Mouse (Mus musculus): ENCODE results near the gene Atp13a2. TPM values are rescaled to one million over a fixed set of nuclear protein-coding genes. Genes with fewer than 3 reads are reported as not detected.

Atp13a2 gene
- polyA plus RNA-seq, 1 experiment from 2014 or later = 79.9 TPM

GRCm38 (mm10) chr4:141015356-141015755, 28.7 kb downstream of the Atp13a2 start:
- Histone ChIP-seq H3K4me1 (ENCODE audit: control insufficient read depth, insufficient read depth, low read length) (peaks cover 26% of the 10 kb centered on the region), H3K27ac (ENCODE audit: low read depth, low read length) (no peak overlapping the region), H3K36me3 (ENCODE audit: control insufficient read depth, insufficient read depth, low read length) (peaks cover 53% of the 10 kb centered on the region), H3K9me3 (replicated peaks; ENCODE audit: control insufficient read depth, low read length) (no peaks in the 10 kb centered on the region), H3K9ac (ENCODE audit: low read length) (no peak overlapping the region), H3K4me3 (ENCODE audit: low read depth, low read length) (no peak overlapping the region), H3K4me2 (ENCODE audit: low read length) (no peak overlapping the region), H3K27me3 (replicated peaks; ENCODE audit: control insufficient read depth, insufficient read depth, low read length) (no peaks in the 10 kb centered on the region)
- WGBS = 83% methylated on average over 7 of the region's 7 CpGs
- no peak for DNase-seq (ENCODE audit: low spot score)
- no peak for ATAC-seq

GRCm38 (mm10) chr4:141016311-141016710, 29.6 kb downstream of the Atp13a2 start:
- H3K4me2 ChIP-seq (ENCODE audit: low read length) = no peak overlapping the region
- no peak for ATAC-seq
- H3K4me1 ChIP-seq (ENCODE audit: control insufficient read depth, insufficient read depth, low read length) = peaks cover 35% of the 10 kb centered on the region
- no peaks in the 10 kb centered on the region for H3K9me3 ChIP-seq (replicated peaks; ENCODE audit: control insufficient read depth, low read length)
- DNase-seq (ENCODE audit: low spot score) = no peak
- peaks cover 53% of the 10 kb centered on the region for H3K36me3 ChIP-seq (ENCODE audit: control insufficient read depth, insufficient read depth, low read length)
- H3K27me3 ChIP-seq (replicated peaks; ENCODE audit: control insufficient read depth, insufficient read depth, low read length) = no peaks in the 10 kb centered on the region
- no peak overlapping the region for H3K9ac ChIP-seq (ENCODE audit: low read length)
- peak overlapping the region; percentile 52; the same call in 1 of the 2 replicates for H3K27ac ChIP-seq (ENCODE audit: low read depth, low read length)
- no peak overlapping the region for H3K4me3 ChIP-seq (ENCODE audit: low read depth, low read length)
- WGBS = 89% methylated on average over 9 of the region's 9 CpGs

DNA sequence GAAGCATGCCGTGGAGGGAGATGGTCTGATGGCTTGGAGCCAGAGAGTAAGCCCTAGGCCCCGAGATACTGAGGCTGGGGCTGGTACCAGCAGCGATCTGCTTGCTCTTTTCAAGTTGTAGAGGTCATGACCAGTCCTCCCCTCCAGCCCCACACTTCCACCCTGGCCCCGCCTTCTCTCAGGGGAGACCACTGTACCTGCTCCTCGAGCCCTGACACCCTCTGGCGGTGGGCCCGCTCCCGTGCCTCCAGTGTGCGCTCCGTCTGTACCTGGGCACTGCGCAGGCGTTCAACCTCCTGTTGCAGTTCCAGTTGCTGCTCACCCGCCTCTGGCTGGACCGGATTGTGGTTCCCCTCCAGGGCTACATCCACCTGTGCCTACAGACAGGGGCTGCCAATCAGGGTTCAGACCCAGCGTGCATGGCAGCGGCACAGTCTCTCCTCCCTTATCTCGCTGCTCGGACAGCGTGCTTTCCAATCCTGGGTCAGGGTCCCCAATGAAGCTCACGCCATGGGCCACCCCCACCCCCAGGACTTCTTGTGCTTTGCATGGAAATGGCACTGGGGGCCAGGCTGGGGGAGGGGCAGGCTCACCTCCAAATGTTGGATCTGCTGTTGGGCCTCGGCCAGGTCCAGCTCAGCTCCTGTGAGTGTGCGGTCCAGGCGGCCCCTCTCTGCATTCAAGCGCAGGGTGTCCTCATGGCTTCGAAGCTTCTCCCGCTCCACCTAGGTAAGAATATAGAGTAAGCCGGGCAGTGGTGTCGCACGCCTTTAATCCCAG, 31.2 kb downstream of the Atp13a2 start:
- Histone ChIP-seq H3K9me3 (replicated peaks; ENCODE audit: control insufficient read depth, low read length) (no peaks in the 10 kb centered on the region), H3K4me2 (ENCODE audit: low read length) (no peak overlapping the region), H3K36me3 (ENCODE audit: control insufficient read depth, insufficient read depth, low read length) (peaks cover 53% of the 10 kb centered on the region), H3K4me3 (ENCODE audit: low read depth, low read length) (no peak overlapping the region), H3K4me1 (ENCODE audit: control insufficient read depth, insufficient read depth, low read length) (peaks cover 25% of the 10 kb centered on the region), H3K9ac (ENCODE audit: low read length) (no peak overlapping the region), H3K27ac (ENCODE audit: low read depth, low read length) (peak overlapping the region; percentile 52), H3K27me3 (replicated peaks; ENCODE audit: control insufficient read depth, insufficient read depth, low read length) (no peaks in the 10 kb centered on the region)
- ATAC-seq (no peak), DNase-seq (ENCODE audit: low spot score) (no peak)
- WGBS = 76% methylated on average over 29 of the region's 29 CpGs

DNA sequence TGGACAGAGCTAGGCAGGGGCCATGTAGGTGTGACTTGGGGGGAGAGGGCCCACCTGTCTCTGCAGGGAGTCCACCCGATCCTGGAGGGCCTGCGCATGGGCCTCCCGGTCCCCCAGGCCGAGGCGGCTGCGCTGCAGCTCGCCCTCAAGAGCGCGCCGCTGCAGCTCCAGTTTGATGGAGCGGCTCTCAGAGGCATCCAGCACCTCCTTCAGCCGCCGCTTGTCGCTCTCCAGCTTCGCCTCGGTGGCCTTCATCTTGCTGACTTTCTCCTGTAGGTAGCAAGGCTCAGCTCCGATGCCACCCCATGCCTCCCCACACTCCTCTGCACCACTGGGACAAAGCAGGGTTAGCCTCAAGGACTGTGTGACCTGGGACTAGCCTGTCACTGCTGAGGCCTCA, 33.5 kb downstream of the Atp13a2 start:
- Histone ChIP-seq H3K4me2 (ENCODE audit: low read length) (no peak overlapping the region), H3K9me3 (replicated peaks; ENCODE audit: control insufficient read depth, low read length) (no peaks in the 10 kb centered on the region), H3K9ac (ENCODE audit: low read length) (0 out of 2 replicates have a peak overlapping the region, but pooled peaks have one; percentile 3), H3K27me3 (replicated peaks; ENCODE audit: control insufficient read depth, insufficient read depth, low read length) (no peaks in the 10 kb centered on the region), H3K36me3 (ENCODE audit: control insufficient read depth, insufficient read depth, low read length) (peaks cover 38% of the 10 kb centered on the region), H3K4me3 (ENCODE audit: low read depth, low read length) (no peak overlapping the region), H3K27ac (ENCODE audit: low read depth, low read length) (peak overlapping the region; percentile 96), H3K4me1 (ENCODE audit: control insufficient read depth, insufficient read depth, low read length) (peaks cover 25% of the 10 kb centered on the region)
- 0 out of 2 replicates have a peak, but pooled peaks have one; percentile 1 for ATAC-seq
- WGBS = 74% methylated on average over 17 of the region's 17 CpGs
- DNase-seq (ENCODE audit: low spot score) = no peak

DNA sequence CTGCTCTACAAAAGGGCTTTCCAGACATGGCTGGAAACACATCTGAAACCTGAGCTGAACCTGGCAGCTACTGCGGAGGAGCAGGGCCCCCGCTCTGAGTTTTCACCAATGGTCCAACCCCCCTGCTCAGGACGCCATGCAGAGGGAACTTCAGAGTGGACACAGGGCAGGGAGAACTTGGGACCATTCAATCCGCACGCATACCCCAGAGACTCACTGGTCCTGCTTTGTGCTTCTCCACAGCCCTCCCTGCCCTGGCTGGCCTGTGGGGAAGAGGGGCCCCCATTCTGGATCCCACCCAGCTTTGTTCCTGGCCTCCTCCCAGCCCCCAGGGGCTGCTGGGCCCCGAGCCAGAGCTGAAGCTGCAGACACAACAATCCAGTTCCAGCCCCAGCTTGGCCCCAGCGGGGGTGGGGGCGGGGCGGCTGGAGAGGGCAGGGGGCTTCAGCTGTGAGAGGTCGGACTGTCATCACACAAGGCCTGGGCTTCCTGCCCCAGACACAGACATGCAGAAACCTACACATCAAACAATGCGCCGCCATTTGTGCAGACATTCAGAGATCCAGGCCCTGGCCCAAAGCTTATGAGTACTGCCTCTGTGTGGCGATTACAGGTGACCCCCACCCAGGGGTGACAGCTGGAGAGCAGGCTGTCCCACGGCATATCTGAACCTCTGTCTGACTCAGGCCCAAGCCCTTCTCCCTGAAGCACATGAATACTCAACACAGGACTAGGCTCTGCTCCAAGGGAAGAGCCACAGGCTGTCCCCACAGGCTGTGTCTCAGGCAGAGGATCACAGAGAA, 34.3 kb downstream of the Atp13a2 start:
- Histone ChIP-seq H3K4me2 (ENCODE audit: low read length) (0 out of 2 replicates have a peak overlapping the region, but pooled peaks have one; percentile 8), H3K4me3 (ENCODE audit: low read depth, low read length) (no peak overlapping the region), H3K9me3 (replicated peaks; ENCODE audit: control insufficient read depth, low read length) (no peaks in the 10 kb centered on the region), H3K9ac (ENCODE audit: low read length) (peak overlapping the region; percentile 3; the same call in 1 of the 2 replicates), H3K27me3 (replicated peaks; ENCODE audit: control insufficient read depth, insufficient read depth, low read length) (no peaks in the 10 kb centered on the region), H3K27ac (ENCODE audit: low read depth, low read length) (peak overlapping the region; percentile 96), H3K36me3 (ENCODE audit: control insufficient read depth, insufficient read depth, low read length) (peaks cover 38% of the 10 kb centered on the region), H3K4me1 (ENCODE audit: control insufficient read depth, insufficient read depth, low read length) (peaks cover 25% of the 10 kb centered on the region)
- ATAC-seq (peak; percentile 76), DNase-seq (ENCODE audit: low spot score) (peak; percentile 88)
- 12% methylated on average over 14 of the region's 14 CpGs for WGBS

- Histone ChIP-seq H3K4me1 (ENCODE audit: control insufficient read depth, insufficient read depth, low read length) (peaks cover 25% of the 10 kb centered on the region), H3K27me3 (replicated peaks; ENCODE audit: control insufficient read depth, insufficient read depth, low read length) (no peaks in the 10 kb centered on the region), H3K4me3 (ENCODE audit: low read depth, low read length) (no peak overlapping the region), H3K4me2 (ENCODE audit: low read length) (no peak overlapping the region), H3K36me3 (ENCODE audit: control insufficient read depth, insufficient read depth, low read length) (peaks cover 38% of the 10 kb centered on the region), H3K9ac (ENCODE audit: low read length) (peak overlapping the region; percentile 3; the same call in 1 of the 2 replicates), H3K9me3 (replicated peaks; ENCODE audit: control insufficient read depth, low read length) (no peaks in the 10 kb centered on the region), H3K27ac (ENCODE audit: low read depth, low read length) (peak overlapping the region; percentile 96)
- ATAC-seq (peak; percentile 49), DNase-seq (ENCODE audit: low spot score) (peak; percentile 63)
- 26% methylated on average over 11 of the region's 11 CpGs for WGBS
These were observed 34.9 kb downstream of the Atp13a2 start for GRCm38 (mm10) chr4:141021614-141021929.

- ATAC-seq (no peak), DNase-seq (ENCODE audit: low spot score) (no peak)
- Histone ChIP-seq H3K9me3 (replicated peaks; ENCODE audit: control insufficient read depth, low read length) (no peaks in the 10 kb centered on the region), H3K4me1 (ENCODE audit: control insufficient read depth, insufficient read depth, low read length) (peaks cover 25% of the 10 kb centered on the region), H3K4me2 (ENCODE audit: low read length) (no peak overlapping the region), H3K4me3 (ENCODE audit: low read depth, low read length) (no peak overlapping the region), H3K27ac (ENCODE audit: low read depth, low read length) (no peak overlapping the region), H3K27me3 (replicated peaks; ENCODE audit: control insufficient read depth, insufficient read depth, low read length) (no peaks in the 10 kb centered on the region), H3K36me3 (ENCODE audit: control insufficient read depth, insufficient read depth, low read length) (peaks cover 53% of the 10 kb centered on the region), H3K9ac (ENCODE audit: low read length) (no peak overlapping the region)
- 79% methylated on average over 9 of the region's 9 CpGs for WGBS
These were observed 37.4 kb downstream of the Atp13a2 start for GRCm38 (mm10) chr4:141024052-141024451.

- no peak overlapping the region for H3K4me2 ChIP-seq (ENCODE audit: low read length)
- DNase-seq (ENCODE audit: low spot score) (no peak), ATAC-seq (no peak)
- H3K9me3 ChIP-seq (replicated peaks; ENCODE audit: control insufficient read depth, low read length) = no peaks in the 10 kb centered on the region
- H3K4me1 ChIP-seq (ENCODE audit: control insufficient read depth, insufficient read depth, low read length) = peaks cover 18% of the 10 kb centered on the region
- peaks cover 56% of the 10 kb centered on the region for H3K36me3 ChIP-seq (ENCODE audit: control insufficient read depth, insufficient read depth, low read length)
- no peaks in the 10 kb centered on the region for H3K27me3 ChIP-seq (replicated peaks; ENCODE audit: control insufficient read depth, insufficient read depth, low read length)
- no peak overlapping the region for H3K27ac ChIP-seq (ENCODE audit: low read depth, low read length)
- 76% methylated on average over 22 of the region's 27 CpGs for WGBS
- H3K4me3 ChIP-seq (ENCODE audit: low read depth, low read length) = no peak overlapping the region
- H3K9ac ChIP-seq (ENCODE audit: low read length) = no peak overlapping the region
These were observed 38.3 kb downstream of the Atp13a2 start for GRCm38 (mm10) chr4:141024992-141025391.

Measured in forebrain, embryonic 14.5 days (tissue).